Mouse (Mus musculus): Measurements from ENCODE around the gene Slc6a19.
"Not testable (repeated sequence)": the region's sequence is repeated elsewhere in the genome, so short reads cannot be mapped to it uniquely, and the experiment has no call there.

The Slc6a19 gene

DNA sequence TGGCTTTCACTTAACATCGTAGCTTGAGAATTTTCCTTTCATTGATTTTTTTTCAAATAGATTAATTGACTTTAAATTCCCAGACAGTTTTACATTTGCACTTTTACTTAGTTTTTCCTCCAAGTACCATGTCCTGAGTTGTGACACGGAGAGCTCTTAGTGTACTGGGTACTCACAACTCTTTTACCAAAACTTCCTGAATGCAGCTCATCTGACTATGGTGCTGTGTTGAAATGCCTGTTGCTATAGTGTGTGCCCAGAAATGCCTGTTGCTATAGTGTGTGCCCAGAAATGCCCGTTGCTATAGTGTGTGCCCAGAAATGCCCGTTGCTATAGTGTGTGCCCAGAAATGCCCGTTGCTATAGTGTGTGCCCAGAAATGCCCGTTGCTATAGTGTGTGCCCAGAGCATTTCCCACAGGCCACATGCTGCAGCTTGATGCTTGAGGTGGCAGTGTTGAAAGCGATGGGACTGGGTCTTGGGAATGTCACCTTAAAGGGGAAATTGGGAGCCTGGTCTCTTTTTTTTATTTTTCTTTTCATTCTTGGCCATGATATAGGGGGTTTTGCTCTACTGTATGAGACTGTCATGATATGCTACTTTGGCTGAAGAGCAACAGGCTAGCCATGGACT is at the start of gene Slc6a19:
Gene Slc6a19 (minus strand): TSS at position 172 of the 632 bp plus-strand sequence.
- DNase-seq = no peak

DNA sequence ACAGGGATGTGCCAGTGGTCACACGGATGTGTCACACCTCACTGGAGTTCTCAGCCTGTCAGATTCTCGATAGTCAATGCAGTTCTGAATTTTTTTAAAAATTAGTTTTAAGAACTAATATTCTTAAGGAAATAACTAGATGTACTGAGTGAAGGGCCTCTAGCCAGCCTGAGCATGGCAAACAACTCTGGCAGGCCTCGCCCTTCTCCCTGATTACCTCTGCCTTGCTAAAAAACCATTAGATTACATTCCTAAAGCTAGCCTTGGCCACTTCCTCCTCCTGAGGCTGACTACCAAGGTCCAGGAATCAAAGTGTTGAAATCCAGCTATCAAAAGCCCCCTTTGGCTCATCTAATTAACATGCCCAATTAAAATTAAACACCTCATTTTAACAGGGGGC is 46.6 kb upstream of the Slc6a19 start:
- no peak for DNase-seq

DNA sequence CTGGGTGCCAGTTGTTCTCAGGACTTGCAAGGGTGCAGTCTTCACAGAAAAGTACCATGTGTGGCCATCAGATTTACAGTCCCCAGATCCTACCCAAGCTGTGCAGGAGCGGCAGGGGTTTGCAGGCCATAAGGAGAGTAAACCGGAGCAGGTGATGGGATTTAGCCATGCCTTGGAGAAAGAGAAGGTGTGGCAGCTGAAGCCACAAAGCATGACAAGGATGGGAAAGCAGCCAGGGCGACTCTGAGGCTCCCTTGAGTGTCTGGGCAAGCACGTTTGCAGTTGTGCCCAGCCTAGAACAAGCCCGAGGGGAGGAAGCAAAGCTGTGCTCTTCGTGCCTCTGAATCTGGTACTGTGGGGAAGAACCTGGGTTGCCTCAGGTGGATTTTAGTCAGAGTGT is 45.8 kb upstream of the Slc6a19 start:
- no peak for DNase-seq

DNA sequence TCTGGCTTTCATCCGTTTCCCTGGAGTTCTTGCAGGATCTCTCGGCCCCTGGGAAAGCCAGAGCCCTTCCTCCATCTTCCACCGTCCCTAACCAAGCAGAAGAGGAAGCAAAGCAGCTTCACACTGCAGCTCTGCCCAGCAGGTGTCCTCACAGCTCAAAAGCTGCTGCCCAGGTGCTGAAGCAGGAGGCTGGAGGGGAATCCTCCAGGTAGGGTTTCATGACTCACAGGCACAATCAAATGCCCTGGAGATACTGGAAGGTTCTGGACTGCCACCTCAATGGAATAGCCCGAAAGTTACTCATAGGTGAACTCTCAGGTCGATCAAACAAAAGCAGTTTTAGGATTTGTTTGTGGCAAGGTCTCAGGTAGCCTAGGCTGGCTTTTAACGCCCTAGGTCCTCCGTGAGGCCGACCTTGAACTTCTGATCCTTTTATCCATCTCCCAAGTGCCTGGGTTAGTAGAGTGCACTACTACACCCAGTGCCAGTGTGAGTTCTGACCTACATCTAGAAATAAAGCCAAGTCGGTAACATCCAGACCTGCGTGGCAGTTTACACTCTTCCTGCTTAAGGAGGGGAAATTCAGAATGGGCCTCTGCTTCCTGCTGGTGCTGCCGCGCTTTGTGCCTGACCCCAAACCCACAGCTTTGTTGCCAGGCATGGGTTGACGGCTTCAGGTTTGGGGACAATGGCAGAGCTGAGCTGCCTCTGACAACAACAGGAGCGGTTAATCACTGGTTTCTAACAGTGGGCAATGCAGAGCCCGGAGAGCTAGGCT is 44.2 kb upstream of the Slc6a19 start:
- peak; percentile 64 to 73 for DNase-seq

DNA sequence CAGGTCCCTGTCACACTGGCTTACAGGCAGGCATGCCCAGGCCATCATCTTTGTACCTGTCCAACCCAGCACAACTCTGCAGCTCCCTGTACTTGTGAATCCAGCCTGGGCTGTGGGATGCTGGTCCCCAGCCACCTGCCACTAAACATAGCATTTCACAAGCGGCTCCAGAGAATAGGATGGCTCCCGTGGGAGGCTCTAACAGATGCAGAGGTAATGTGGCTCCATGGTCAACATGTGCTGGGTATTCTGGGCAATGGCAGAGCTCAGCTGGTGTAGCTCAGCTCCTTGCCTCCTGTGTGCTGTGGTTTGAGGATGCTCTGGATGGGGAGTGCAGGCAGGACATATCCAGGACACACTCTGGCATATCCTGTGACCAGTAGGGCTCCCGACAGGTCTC is 39.0 kb upstream of the Slc6a19 start:
- no peak for DNase-seq

DNA sequence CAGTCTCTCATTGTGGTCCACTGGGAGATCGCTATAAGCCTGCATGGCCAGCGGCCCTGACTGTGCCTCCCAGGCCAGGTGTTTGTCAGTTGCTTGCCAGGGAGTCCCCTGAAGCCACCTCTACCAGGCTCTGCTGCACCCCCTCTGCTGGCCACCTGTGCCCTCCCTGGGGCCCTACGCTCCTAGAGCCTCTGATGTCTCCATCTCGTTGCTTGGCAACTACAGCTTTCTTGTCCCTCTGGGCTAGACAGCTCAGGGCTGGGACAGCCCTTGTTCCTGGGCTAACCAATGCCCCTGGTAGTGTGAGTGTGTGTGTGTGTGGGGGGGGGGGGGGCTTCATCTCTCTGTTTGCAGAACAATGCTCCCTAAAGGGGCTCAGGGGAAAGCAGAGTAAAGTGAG is 38.3 kb upstream of the Slc6a19 start:
- DNase-seq = no peak

DNA sequence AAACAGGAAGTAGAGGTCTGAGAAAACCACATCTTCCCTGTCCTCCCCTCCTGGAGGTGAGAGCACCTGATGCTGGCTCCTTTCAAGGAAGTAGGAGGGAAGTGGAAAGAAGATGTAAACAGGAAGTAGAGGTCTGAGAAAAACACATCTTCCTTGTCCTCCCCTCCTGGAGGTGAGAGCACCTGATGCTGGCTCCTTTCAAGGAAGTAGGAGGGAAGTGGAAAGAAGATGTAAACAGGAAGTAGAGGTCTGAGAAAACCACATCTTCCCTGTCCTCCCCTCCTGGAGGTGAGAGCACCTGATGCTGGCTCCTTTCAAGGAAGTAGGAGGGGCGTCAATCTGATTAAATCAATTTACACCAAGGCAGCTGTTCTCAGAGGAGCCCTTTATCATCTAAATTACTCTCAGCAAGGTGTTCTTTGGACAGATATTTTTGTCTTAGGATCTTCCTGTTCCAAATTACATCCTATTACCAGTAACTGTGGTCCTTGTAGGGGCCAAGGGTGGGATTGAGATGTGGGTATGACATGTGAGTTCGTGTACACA is 35.8 kb upstream of the Slc6a19 start:
- DNase-seq = not testable (repeated sequence)

DNA sequence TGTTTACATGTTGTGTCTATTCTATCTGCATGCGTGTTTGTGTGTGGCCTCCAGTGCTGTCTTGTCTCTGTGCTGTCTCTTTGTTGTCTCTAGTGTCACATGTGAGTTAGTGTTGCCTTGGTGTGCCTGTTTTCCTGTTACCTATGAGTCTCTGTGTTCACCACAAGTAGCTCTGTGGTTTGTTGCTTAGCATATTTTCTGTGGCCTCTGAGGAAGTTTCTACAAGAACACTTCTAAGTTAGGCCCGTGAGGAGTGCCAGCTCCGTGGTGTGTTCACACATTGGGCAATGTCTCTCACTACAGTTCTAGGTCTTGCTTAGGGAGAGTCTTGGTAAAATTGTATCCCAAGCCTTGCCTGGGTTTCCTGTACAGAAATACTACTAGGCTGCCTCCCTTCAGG is 32.3 kb upstream of the Slc6a19 start:
- no peak for DNase-seq

DNA sequence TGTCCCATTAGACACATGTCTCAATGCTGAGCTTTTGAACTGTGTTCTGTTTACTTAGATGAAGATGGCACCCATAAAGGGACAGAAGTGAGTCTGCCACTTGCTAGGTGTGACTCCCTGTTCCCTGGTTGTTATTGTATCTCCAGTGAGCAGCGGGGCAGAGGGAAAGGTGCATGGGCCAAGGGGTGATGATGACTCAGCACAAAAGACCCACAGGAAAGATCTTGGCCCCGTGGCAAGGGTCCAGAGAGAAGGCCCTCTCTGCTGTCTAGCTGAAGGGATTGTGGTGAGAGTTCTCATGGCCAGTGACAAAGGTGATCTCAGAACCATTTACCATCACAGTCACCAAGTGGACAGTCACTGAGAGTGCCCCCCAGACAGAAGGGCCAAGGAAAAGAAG is 31.3 kb upstream of the Slc6a19 start:
- no peak for DNase-seq

DNA sequence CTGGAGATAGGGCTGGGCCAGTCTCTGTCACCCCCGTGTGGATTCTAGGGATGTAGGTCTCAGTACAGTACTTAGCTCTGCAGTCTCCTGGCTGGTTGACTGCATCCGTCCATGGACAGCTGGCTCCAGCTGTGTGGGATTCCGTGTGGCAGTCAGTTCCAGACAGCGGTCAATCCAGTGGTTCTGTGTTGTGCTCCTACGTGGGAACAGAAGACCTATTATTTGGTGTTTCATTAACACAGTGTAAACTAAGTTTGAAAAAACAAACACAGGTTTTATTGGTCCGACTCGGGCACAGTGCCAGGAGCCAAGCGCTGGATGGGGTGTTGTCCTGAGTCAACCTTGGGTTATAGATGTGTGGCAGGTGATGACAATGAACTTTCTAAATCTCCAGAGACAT is 30.6 kb upstream of the Slc6a19 start:
- peak; percentile 52 to 65 for DNase-seq

DNA sequence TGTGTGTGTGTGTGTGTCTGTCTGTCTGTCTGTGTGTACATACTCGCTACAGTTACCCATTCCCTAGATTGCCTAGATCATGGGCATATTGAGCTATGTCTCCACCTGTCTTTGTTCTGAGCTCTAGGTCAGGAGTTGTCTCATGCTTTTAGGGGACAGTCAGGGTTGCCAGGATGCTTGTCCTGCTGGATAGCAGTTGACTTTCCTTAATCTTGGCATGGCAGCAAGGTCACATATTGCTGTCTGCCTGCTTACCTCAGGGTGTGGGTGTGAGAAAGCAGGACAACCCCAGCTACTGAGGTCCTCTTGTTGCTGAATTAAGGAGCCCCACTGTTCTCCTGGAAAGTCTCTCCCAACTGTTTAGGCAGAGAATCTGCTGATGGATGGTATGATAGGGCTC is 29.7 kb upstream of the Slc6a19 start:
- DNase-seq = no peak

DNA sequence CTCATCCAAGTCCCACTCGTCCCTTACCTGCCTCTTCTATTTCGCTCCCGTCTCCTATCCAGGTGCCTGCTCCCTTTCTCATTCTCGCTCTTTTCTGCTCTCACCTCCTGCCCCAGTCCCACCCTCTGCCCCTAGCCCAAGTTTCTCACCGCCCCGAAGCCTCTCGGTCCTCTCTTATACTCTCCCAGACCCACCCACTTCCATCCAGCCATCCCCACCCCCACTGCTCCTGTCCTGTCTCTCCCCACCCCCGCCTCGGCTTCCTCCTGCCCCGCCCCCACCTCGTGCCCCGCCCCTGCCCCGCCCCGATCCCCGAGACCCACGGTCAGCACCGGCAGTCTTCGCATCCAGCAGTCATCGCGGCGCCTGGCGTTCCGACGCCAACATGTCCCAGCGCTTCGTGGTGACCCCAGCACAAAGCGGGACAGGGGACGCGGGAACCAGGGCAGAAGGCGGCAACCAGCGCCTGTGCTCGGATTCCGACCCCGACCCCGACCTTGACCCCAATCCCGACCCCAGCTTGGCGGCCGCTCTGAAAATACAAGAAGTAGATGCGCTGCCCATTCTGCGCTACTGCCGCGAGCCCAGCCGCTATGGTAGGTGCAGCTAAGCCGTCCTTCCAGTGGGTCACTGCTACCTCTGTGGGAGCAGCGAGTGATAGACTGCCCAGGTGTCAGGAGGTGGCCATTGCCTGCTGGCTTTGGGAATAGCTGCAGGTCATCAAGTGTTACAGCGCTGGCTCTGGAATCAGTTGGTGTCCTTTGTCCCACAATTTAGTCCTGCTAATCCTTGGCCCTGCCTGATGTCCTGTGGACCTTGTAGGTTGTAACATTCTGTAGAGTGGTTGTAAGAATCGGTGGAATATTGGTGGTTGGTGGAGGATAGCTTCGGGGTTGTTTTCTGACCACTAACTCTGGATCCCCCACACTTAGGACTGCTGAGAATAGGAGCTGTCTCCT is 28.4 kb upstream of the Slc6a19 start, which contains the start of gene Slc12a7:
Gene Slc12a7 (plus strand): TSS at position 353 of the 959 bp plus-strand sequence.
- peak; percentile 65 to 72 for DNase-seq

DNA sequence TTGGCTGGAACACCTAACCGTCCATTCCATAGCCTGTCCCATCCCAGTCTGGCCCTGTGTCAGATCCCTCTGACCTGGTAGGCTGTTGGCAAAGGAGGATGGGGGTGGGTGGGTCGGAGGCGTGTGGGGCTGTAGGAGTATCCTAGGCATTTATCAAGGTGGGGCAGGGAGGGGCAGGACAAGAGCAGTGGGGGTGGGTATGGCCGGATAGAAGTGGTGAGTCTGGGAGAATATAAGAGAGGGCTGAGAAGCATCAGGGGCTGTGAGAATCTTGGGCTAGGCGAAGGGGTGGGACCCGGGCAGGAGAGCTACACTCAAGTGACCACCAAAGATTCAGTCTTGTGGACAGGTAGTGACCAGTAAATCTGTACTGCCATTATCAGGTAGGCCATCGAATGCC is 27.6 kb upstream of the Slc6a19 start:
- no peak for DNase-seq

DNA sequence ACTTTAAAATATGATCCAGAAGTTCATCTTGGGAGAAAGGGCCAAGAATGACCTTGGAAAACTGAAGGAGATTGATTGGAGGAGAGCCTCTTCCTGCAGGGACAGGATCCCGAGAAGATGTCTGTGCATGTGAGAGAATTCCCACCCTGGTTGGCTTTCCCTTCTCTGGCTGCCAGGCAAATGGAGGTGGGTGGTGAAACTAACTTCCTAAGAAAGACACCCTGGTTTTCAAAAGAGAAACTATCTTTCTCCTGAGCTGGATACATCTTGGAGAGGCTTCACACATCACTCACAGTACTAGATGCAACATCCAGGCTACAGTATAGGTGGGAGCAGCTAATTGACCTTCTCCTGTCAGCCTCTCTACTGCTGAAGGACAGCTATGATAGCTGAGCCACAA is 26.2 kb upstream of the Slc6a19 start:
- no peak for DNase-seq

DNA sequence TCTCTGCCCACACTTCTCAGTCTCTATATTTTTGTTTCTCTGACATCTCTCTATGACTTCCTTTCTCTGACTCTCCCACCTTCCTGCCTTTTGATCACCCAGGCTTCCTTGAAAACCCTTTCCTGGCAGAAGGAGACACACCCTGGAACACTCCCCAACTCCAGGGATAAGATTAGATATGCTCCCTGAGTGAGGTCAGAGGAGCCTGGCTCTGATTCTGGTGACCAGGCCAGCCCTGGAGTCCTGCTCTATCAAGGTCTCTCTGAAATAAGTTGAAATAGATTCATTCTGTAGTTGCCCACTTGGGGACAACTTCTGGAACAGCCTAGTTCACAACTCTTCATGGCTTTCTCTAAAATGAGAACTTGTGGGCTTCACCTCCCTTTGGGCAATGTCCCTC is 24.0 kb upstream of the Slc6a19 start:
- DNase-seq = no peak

DNA sequence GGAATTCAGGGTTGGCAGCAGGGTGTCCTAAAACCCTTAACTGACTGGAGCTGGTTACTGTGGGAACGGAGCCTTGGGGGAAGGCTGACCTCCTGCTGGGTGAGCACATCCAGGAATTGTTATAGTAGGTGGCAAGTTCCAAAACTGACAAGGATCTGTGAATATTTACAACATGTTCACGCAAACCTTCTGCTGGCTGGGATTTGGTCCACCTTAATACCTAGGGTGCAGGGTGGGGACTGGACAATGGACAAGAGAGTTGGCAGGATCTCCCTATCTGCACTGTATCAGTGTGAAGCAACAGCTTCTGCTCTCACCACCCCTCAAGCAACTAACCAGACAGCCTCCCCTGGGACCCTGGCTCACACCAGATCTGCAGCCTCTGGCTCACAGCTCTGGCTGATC is 23.0 kb upstream of the Slc6a19 start:
- DNase-seq = peak in 1 of 2 experiments; percentile 31

DNA sequence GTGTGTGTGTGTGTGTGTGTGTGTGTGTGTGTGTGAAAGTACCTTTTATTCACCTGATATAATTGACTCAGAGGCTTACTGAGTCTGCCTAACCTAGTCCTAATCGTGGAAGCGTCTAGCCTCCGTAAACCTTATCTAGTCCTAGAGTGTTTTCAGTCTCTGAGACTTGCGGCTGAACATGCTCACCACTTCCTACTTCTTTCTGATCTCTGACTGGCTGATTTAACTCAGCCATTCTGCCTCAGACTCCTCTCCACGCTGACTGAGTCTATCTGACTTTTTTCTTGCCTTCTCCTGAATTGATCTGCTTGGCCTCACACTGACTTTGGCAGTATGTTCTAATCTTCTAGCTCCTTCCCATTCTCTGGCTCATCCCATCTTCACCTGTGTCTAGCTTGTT is 20.6 kb upstream of the Slc6a19 start:
- DNase-seq = no peak

DNA sequence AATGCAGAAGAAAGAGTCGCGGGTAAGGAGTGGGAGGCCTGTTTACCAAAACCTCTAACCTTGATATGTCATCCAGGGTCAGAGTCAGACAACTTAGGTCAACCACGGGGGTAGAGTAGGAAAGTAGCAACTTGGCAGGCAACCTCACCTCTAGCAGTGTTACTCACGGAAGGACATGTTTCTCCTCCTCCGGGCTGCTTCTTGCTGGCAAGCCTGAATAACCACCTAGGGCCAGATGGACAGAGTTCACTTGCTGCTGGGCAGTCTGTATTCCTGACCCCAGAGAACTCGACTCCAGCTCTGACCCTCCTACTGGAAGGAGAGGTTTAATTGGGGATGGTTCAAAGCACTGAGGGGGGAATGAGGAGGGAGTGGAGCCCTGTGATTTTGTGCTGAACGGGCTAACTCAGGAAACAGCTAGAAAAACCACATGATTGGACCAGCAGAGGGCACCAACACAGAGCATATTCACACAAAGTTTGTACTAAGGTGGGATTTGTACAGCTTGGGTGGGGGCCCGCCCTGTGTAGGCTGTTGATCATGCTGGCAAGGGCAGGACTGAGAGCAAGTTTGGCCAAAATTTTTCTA is 18.5 kb upstream of the Slc6a19 start:
- DNase-seq = peak; percentile 70 to 77

DNA sequence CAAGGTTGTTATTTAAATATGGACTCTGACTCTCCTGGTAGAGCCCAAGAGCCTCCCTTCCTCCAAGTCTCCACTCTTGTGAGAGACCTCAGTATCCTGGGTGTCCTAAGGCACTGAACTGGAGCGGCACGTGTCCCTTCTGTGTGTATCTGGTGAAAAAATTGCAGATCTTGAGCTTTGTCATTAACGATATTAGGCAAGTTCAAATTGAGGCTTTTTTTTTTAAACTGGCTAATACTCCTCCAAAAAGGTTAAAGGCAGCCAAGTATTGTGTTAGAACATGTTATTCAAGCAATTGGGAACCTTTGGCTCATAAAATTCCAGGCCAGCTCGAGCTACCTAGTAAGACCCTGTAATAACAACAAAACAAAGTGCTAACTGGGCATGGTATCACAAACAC is 15.6 kb upstream of the Slc6a19 start:
- DNase-seq = no peak

DNA sequence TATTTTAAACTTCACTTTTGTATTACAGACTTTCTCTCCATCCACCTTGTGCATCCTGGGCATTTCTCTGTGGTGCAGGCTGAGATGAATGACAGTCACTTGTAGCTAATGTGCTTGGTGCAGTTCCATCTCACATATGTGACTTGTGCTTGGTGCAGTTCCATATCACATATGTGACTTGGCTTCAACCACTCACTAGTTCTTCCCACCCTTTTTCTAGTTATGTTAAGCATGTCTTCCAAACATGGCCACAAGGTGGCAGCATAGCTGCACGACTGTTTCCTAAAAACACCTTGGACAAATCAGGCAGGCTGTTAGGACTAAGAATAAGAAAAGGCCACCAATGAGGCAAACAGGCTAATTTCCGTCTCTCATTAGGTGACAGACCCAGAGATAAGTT is 13.6 kb upstream of the Slc6a19 start:
- DNase-seq = peak; percentile 91

DNA sequence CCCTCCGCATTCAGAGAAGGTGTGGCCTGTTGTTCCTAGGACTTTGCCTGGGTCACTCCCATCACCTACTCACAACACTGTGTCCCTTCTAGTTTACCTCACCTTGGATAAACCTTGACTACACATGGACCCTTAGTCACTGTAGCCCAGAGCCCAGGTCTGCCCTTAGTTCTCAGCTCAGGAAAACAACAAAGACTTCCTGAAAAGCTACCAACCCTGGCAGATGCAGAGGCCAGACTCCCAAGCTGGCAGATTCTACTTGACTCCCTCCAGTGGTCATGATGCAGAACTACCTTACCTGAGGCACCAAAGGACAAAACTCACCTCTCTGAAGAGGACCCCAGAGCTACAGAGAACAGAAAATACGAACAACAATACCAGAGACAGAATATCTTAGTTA is 9.4 kb upstream of the Slc6a19 start:
- DNase-seq = peak in 1 of 2 experiments; percentile 43

DNA sequence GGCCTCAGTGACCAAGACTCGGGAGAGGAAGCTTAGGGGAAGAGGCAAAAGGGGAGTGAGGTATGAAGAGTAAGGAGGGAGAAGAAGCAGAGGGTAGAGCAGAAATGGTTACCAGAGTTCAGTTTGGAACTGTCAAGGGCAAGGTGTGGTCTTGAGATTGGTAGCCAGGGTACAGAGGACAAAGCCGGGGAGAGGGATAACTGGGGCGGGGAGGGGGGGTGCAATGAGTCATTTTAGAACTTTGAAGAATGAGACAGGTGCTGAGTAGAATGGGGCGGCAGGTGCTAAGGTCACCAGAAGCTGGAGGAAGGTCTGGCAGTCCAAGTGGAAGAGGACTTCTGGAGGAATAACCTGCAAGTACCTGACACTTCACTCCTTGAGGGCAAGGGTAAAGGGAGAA is 8.5 kb upstream of the Slc6a19 start:
- no peak for DNase-seq

DNA sequence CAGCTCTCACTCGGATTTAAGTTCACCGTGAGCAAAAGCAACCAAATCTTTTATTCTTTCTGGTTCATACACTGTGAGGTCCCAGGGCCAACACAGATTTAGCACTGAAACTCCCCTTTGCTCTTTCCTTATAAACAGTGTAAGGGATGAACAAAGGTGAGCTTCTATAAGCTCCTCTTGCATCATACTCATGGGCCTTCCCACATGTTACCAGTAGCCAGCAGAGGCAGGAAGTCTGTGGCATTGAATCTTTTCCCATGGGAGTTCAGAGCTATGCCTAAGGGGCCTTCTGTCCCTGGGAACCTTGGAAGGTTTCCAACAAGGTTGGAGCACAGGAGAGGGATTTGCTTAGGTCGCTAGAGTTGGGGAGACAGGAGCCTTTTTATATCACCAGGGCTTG is 7.6 kb upstream of the Slc6a19 start:
- no peak for DNase-seq
